Mouse (Mus musculus) yolk sac, embryonic 10.5 days (tissue): ENCODE results near the gene Slamf1.
A peak's percentile ranks its signal among the peaks of the same experiment; 100 is the strongest.
"Not testable (repeated sequence)": the region's sequence is repeated elsewhere in the genome, so short reads cannot be mapped to it uniquely, and the experiment has no call there.

Experiments used
- DNase-seq: peaks from one replicate; pipeline ENCODE4 v3.0.0-alpha.2; 2017; ENCODE audit warnings: low spot score

Gene Slamf1

GRCm38 (mm10) chr1:171811048-171811447 lies 44.1 kb downstream of the Slamf1 start:
- not testable (repeated sequence) for DNase-seq

- DNase-seq = peak; percentile 31
Observed at GRCm38 (mm10) chr1:171815545-171816439, 48.9 kb downstream of the Slamf1 start.

- DNase-seq = no peak
Observed at GRCm38 (mm10) chr1:171816991-171817390, 50.1 kb downstream of the Slamf1 start.

- no peak for DNase-seq
Observed at GRCm38 (mm10) chr1:171821331-171821730, 54.4 kb downstream of the Slamf1 start.

- DNase-seq = no peak
Observed at GRCm38 (mm10) chr1:171825462-171825861, 58.5 kb downstream of the Slamf1 start.

GRCm38 (mm10) chr1:171826164-171826563 lies 59.2 kb downstream of the Slamf1 start:
- no peak for DNase-seq

- no peak for DNase-seq
Observed at GRCm38 (mm10) chr1:171827674-171828073, 60.7 kb downstream of the Slamf1 start.

- DNase-seq = no peak
Observed at GRCm38 (mm10) chr1:171839488-171839887, 72.6 kb downstream of the Slamf1 start, which contains the start of gene Cd84. TSS of gene Cd84 (plus strand) at chr1:171839697.

GRCm38 (mm10) chr1:171840450-171841023 lies 73.6 kb downstream of the Slamf1 start:
- DNase-seq = no peak

GRCm38 (mm10) chr1:171845035-171845754 lies 78.3 kb downstream of the Slamf1 start:
- DNase-seq = no peak

- DNase-seq = no peak
Observed at GRCm38 (mm10) chr1:171848201-171848600, 81.3 kb downstream of the Slamf1 start.

GRCm38 (mm10) chr1:171848757-171849156 lies 81.8 kb downstream of the Slamf1 start:
- DNase-seq = no peak

- no peak for DNase-seq
Observed at GRCm38 (mm10) chr1:171849454-171849853, 82.5 kb downstream of the Slamf1 start.
